Mouse (Mus musculus): ENCODE measurements around the gene Kmt2d. TPM values are rescaled to one million over a fixed set of nuclear protein-coding genes. Genes with fewer than 3 reads are reported as not detected.

Gene Kmt2d
- polyA plus RNA-seq, 1 experiment from 2014 or later: 9.9 TPM

- ATAC-seq (ENCODE audit: low FRiP score): no peak
- 5% methylated on average over 10 of the region's 10 CpGs for WGBS
- Histone ChIP-seq H3K36me3 (no peaks in the 10 kb centered on the region), H3K4me3 (replicated peaks) (peak overlapping the region; percentile 22), H3K4me1 (peaks cover 43% of the 10 kb centered on the region), H3K9ac (replicated peaks) (0 out of 2 replicates have a peak overlapping the region, but pooled peaks have one; percentile 17), H3K27ac (replicated peaks) (no peak overlapping the region), H3K27me3 (replicated peaks) (peaks cover 83% of the 10 kb centered on the region), H3K9me3 (replicated peaks) (no peaks in the 10 kb centered on the region), H3K4me2 (peak overlapping the region; percentile 36; the same call in 1 of the 2 replicates)
Observed at GRCm38 (mm10) chr15:98897495-98897894, 26.5 kb upstream of the Kmt2d start.

DNA sequence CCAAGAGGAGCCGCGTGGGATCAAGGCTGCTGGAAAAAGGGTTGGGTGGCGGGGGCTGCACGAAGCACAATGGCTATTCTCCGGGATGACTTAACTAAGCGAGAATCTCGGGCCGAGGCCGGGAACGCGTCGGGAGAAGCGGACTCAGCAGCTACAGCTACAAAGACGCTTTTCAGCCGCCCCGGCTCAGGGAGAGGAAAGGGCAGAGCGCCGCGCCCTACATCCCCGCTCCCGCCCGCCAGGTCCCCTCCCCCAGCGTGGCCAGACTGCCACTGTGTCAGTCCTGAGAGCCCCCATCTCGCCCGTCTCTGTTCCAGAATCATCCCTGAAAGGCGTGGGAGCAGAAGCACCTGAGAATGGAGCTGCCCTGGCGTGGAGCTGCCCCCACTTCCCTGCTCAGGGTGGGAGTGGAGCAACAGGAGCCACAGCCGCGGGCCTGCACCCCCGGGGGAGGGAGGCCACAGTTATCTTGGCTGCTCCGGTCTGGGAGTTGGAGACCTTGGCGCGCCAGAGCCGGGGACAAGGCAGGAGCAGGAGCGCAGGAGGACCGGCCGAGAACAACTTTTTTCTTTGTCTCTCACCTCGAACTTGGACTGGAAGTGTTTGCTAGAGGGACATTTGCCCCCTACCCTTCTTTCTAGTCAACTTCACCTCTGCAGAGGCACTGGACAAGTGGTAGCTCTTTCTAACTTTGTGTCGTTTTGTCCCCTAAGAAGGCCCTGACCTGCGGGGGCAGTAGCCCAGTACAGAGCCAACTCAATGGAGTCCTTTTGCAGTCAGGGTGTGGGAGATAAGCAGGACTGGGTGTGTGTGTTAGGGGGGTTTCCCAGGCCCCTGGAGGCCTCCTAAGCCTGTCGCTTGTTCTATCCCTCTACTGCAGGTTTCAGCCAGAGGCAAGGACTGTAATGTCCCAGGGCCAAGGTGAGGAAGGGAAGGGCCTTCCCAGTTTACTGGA lies 24.9 kb upstream of the Kmt2d start:
- peak overlapping the region; percentile 96 for H3K4me2 ChIP-seq
- no peaks in the 10 kb centered on the region for H3K9me3 ChIP-seq (replicated peaks)
- WGBS: 2% methylated on average over 41 of the region's 41 CpGs
- H3K27ac ChIP-seq (replicated peaks): no peak overlapping the region
- H3K4me3 ChIP-seq (replicated peaks): peak overlapping the region; percentile 49
- H3K4me1 ChIP-seq: peaks cover 47% of the 10 kb centered on the region
- no peak for ATAC-seq (ENCODE audit: low FRiP score)
- H3K9ac ChIP-seq (replicated peaks): peak overlapping the region; percentile 33; the same call in 1 of the 2 replicates
- H3K27me3 ChIP-seq (replicated peaks): peaks cover 92% of the 10 kb centered on the region
- H3K36me3 ChIP-seq: no peaks in the 10 kb centered on the region

- Histone ChIP-seq H3K36me3 (no peaks in the 10 kb centered on the region), H3K4me2 (peak overlapping the region; percentile 96), H3K4me3 (replicated peaks) (peak overlapping the region; percentile 49), H3K4me1 (peaks cover 47% of the 10 kb centered on the region), H3K27ac (replicated peaks) (no peak overlapping the region), H3K9me3 (replicated peaks) (no peaks in the 10 kb centered on the region), H3K27me3 (replicated peaks) (peaks cover 85% of the 10 kb centered on the region), H3K9ac (replicated peaks) (peak overlapping the region; percentile 33; the same call in 1 of the 2 replicates)
- ATAC-seq (ENCODE audit: low FRiP score): no peak
- WGBS: 2% methylated on average over 38 of the region's 38 CpGs
Observed at GRCm38 (mm10) chr15:98894746-98895634, 24.0 kb upstream of the Kmt2d start.

DNA sequence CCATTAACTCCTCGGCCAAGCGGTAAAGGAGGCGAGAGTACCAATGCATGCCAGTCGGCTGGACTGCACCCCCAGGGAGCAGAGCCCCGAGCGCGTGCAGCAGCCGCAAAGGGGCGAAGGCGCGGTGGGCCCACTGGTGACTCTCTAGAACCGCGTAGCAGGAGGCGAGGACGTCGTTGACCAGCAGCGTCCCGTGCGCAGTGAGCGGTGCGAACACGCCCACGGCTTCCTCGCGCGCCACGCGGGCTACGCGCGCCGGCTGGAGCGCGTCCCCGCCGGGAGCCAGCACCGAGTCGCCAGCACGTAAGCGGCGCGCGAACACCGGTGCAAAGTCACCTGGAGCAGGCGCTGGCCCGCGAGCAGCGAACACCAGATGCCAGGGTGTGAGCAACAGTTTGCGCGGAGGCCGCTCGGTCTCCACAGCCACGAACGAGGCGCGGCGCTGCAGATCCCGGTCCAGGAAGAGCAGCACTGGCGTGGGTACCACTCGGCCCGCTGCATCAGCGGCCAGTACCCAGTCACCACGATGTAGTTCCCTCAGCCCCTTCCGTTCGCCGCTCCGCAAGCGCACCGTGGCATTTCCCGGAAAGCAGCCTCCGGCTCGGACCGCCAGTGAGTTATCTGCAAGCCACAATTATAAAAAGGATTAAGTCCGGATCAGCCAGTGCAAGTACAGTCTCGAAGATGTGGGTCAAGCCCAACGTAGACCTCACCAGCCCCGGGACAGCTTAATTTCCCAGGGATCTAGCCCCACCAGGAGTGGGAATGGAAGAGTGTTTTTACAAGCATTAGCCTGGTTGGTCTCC lies 23.1 kb upstream of the Kmt2d start, which contains the start of gene Rhebl1:
Rhebl1 (minus strand) TSS at position 601 of the 806 bp plus-strand sequence.
- WGBS: under 1% methylated on average over 72 of the region's 77 CpGs
- H3K4me3 ChIP-seq (replicated peaks): peak within 1 kb of the TSS; percentile 49
- H3K9ac ChIP-seq (replicated peaks): peak within 1 kb of the TSS; percentile 21; the same call in 1 of the 2 replicates
- no peaks in the 10 kb centered on the region for H3K9me3 ChIP-seq (replicated peaks)
- H3K36me3 ChIP-seq: no peaks in the 10 kb centered on the region
- H3K27me3 ChIP-seq (replicated peaks): peaks cover 76% of the 10 kb centered on the region
- ATAC-seq (ENCODE audit: low FRiP score): 0 out of 2 replicates have a peak, but pooled peaks have one; percentile 17
- H3K4me1 ChIP-seq: peaks cover 47% of the 10 kb centered on the region
- peak within 1 kb of the TSS; percentile 96 for H3K4me2 ChIP-seq
- H3K27ac ChIP-seq (replicated peaks): no peak within 1 kb of the TSS

- H3K27ac ChIP-seq (replicated peaks): no peak overlapping the region
- H3K27me3 ChIP-seq (replicated peaks): peaks cover 65% of the 10 kb centered on the region
Observed at GRCm38 (mm10) chr15:98893036-98893435, 22.0 kb upstream of the Kmt2d start.

DNA sequence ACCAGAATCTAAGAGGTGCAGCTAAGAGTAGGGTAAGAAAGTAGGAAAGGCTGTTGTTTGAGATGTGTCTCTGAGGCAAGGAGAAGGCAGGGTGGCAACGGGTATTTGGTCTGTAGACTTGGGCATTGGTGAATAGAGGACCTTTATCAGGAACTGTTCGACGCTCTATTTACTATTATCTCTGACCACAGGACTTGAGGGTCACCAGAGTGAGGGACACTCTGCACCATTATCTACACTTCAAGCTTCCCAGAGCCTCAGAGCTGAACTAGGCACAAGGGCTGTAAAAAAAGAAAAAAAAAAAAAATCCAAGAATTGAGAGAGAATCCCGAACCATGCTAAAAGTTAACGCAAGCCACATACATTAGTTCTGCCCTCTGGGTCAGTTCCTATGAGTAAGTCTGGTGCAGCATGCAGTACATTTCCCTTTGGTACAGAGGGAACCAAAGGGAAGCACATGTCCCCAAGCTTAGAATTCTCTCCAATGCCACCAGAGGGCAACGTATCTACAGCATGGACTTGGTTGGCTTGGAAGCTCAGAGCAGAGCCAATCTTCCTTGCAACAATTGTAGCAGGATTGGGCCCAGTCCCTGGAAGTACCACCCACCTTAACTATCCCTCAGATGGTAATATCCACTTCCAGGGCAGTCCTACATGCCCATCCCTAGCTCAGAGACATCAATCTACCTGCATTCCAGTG lies 21.1 kb upstream of the Kmt2d start:
- Histone ChIP-seq H3K9ac (replicated peaks) (no peak overlapping the region), H3K4me2 (no peak overlapping the region), H3K9me3 (replicated peaks) (no peaks in the 10 kb centered on the region), H3K36me3 (no peaks in the 10 kb centered on the region), H3K27ac (replicated peaks) (no peak overlapping the region), H3K4me3 (replicated peaks) (no peak overlapping the region), H3K27me3 (replicated peaks) (peaks cover 55% of the 10 kb centered on the region), H3K4me1 (peaks cover 33% of the 10 kb centered on the region)
- 41% methylated on average over 6 of the region's 6 CpGs for WGBS
- ATAC-seq (ENCODE audit: low FRiP score): 0 out of 2 replicates have a peak, but pooled peaks have one; percentile 50

More at GRCm38 (mm10) chr15:98893036-98893435, 22.0 kb upstream of the Kmt2d start:
- no peak overlapping the region for H3K4me3 ChIP-seq (replicated peaks)
- peaks cover 41% of the 10 kb centered on the region for H3K4me1 ChIP-seq
- H3K9ac ChIP-seq (replicated peaks): no peak overlapping the region
- ATAC-seq (ENCODE audit: low FRiP score): no peak
- WGBS: 46% methylated on average over 4 of the region's 4 CpGs
- H3K4me2 ChIP-seq: no peak overlapping the region
- no peaks in the 10 kb centered on the region for H3K9me3 ChIP-seq (replicated peaks)
- H3K36me3 ChIP-seq: no peaks in the 10 kb centered on the region

- no peaks in the 10 kb centered on the region for H3K9me3 ChIP-seq (replicated peaks)
- H3K36me3 ChIP-seq: no peaks in the 10 kb centered on the region
- no peak for ATAC-seq (ENCODE audit: low FRiP score)
- H3K4me2 ChIP-seq: peak overlapping the region; percentile 28; the same call in 1 of the 2 replicates
- H3K9ac ChIP-seq (replicated peaks): no peak overlapping the region
- no peak overlapping the region for H3K27ac ChIP-seq (replicated peaks)
- H3K4me1 ChIP-seq: peaks cover 32% of the 10 kb centered on the region
- peaks cover 47% of the 10 kb centered on the region for H3K27me3 ChIP-seq (replicated peaks)
- WGBS: 12% methylated on average over 19 of the region's 19 CpGs
- no peak overlapping the region for H3K4me3 ChIP-seq (replicated peaks)
Observed at GRCm38 (mm10) chr15:98891198-98891742, 20.3 kb upstream of the Kmt2d start.

DNA sequence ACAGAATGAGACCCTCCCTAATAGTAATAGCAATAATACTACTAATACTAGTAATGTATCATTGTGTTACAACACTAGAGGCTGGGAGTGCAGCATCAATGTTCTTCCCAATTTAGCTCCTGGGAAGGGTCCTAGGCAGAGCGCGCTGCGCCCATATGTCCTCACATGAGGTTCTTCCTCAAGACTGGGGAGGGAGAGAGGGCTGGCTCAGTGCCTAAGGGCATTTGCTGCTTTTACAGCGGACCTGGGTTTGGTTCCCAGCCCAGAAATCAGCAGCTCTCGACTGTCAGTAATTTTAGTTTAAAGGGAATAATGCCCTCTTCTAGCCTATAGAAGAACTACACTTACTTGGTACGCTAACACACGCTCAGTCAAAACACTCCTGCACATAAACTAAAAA lies 16.5 kb upstream of the Kmt2d start:
- Histone ChIP-seq H3K4me1 (0 out of 2 replicates have a peak, but pooled peaks cover 4% of the 10 kb centered on the region), H3K4me3 (replicated peaks) (no peak overlapping the region), H3K27ac (replicated peaks) (no peak overlapping the region), H3K4me2 (no peak overlapping the region), H3K27me3 (replicated peaks) (peaks cover 10% of the 10 kb centered on the region), H3K9me3 (replicated peaks) (no peaks in the 10 kb centered on the region), H3K9ac (replicated peaks) (no peak overlapping the region), H3K36me3 (no peaks in the 10 kb centered on the region)
- 85% methylated on average over 7 of the region's 7 CpGs for WGBS
- ATAC-seq (ENCODE audit: low FRiP score): no peak

- Histone ChIP-seq H3K4me1 (peaks cover 5% of the 10 kb centered on the region; the same call in 1 of the 2 replicates), H3K27me3 (replicated peaks) (peaks cover 8% of the 10 kb centered on the region), H3K4me2 (no peak overlapping the region), H3K4me3 (replicated peaks) (no peak overlapping the region), H3K9ac (replicated peaks) (no peak overlapping the region), H3K27ac (replicated peaks) (no peak overlapping the region), H3K36me3 (no peaks in the 10 kb centered on the region), H3K9me3 (replicated peaks) (no peaks in the 10 kb centered on the region)
- no peak for ATAC-seq (ENCODE audit: low FRiP score)
- 71% methylated on average over 8 of the region's 8 CpGs for WGBS
Observed at GRCm38 (mm10) chr15:98886667-98887387, 15.8 kb upstream of the Kmt2d start.
